Mouse (Mus musculus) gastrocnemius, postnatal 25 days (tissue): ENCODE results near the gene Fcho1. TPM values are rescaled to one million over a fixed set of nuclear protein-coding genes. Genes with fewer than 3 reads are reported as not detected.
A peak's percentile ranks its signal among the peaks of the same experiment; 100 is the strongest.
"Not testable (repeated sequence)": the region's sequence is repeated elsewhere in the genome, so short reads cannot be mapped to it uniquely, and the experiment has no call there.

Experiments used
- DNase-seq: peaks from one replicate; pipeline ENCODE4 v3.0.0; 2022
- long read RNA-seq, 2 experiments: library from polyadenylated mRNA; stranded (forward); transcript quantifications; one replicate each; pipeline ENCODE4 v2.0.0; 2021
- total RNA-seq, 2 experiments: library from RNA; stranded (reverse); gene quantifications; 1 replicate in 1 of 2; 2 replicates in 1 of 2; pipeline ENCODE4 v1.2.3; 2021

Fcho1 gene
- total RNA-seq = not detected
- long read RNA-seq, experiment 1 = 0 reads
- long read RNA-seq, experiment 2, partial matches to known transcripts = 0 of 1 reads
- long read RNA-seq, experiment 2, other reads (novel, unspliced or antisense) = 1 of 1 reads

GRCm38 (mm10) chr8:71725122-71725924, at the start of gene Fcho1:
TSS of gene Fcho1 (minus strand) at chr8:71725716.
- DNase-seq = peak; percentile 57

- DNase-seq = no peak
Measured at GRCm38 (mm10) chr8:71771336-71771735, 45.8 kb upstream of the Fcho1 start.

- DNase-seq = no peak
Measured at GRCm38 (mm10) chr8:71758816-71759215, 33.3 kb upstream of the Fcho1 start.

- DNase-seq = not testable (repeated sequence)
Measured at GRCm38 (mm10) chr8:71752881-71753552, 27.5 kb upstream of the Fcho1 start.

- DNase-seq = not testable (repeated sequence)
Measured at GRCm38 (mm10) chr8:71752263-71752662, 26.7 kb upstream of the Fcho1 start.

- DNase-seq = not testable (repeated sequence)
Measured at GRCm38 (mm10) chr8:71751337-71751886, 25.9 kb upstream of the Fcho1 start.

GRCm38 (mm10) chr8:71749321-71750075, 24.0 kb upstream of the Fcho1 start:
- DNase-seq = not testable (repeated sequence)

- not testable (repeated sequence) for DNase-seq
Measured at GRCm38 (mm10) chr8:71747082-71747481, 21.6 kb upstream of the Fcho1 start.

GRCm38 (mm10) chr8:71745322-71745721, 19.8 kb upstream of the Fcho1 start:
- no peak for DNase-seq

- DNase-seq = no peak
Measured at GRCm38 (mm10) chr8:71742783-71743182, 17.3 kb upstream of the Fcho1 start.

- no peak for DNase-seq
Measured at GRCm38 (mm10) chr8:71741687-71742114, 16.2 kb upstream of the Fcho1 start.

GRCm38 (mm10) chr8:71741226-71741625, 15.7 kb upstream of the Fcho1 start:
- no peak for DNase-seq

- DNase-seq = not testable (repeated sequence)
Measured at GRCm38 (mm10) chr8:71738316-71738715, 12.8 kb upstream of the Fcho1 start.

- no peak for DNase-seq
Measured at GRCm38 (mm10) chr8:71731652-71732230, 6.2 kb upstream of the Fcho1 start.

GRCm38 (mm10) chr8:71728826-71729620, 3.5 kb upstream of the Fcho1 start:
- DNase-seq = no peak

- no peak for DNase-seq
Measured at GRCm38 (mm10) chr8:71728240-71728785, 2.8 kb upstream of the Fcho1 start.

GRCm38 (mm10) chr8:71724389-71724788, 1.1 kb downstream of the Fcho1 start:
- no peak for DNase-seq

- DNase-seq = peak; percentile 38
Measured at GRCm38 (mm10) chr8:71723047-71723551, 2.4 kb downstream of the Fcho1 start.

GRCm38 (mm10) chr8:71719928-71720457, 5.5 kb downstream of the Fcho1 start:
- DNase-seq = no peak

- no peak for DNase-seq
Measured at GRCm38 (mm10) chr8:71719218-71719617, 6.3 kb downstream of the Fcho1 start.
